Comparison of ENCODE assay signal across 30 mouse cellular contexts in genomic region chr14:38516232-38516631, GRCm38 (mm10).
DNase-seq lines count a peak whose midpoint lies in the region; ATAC-seq and TF ChIP-seq lines count a peak whose summit lies in the region.
"Had no signal": no experiment of that assay in that cellular context is flagged by ENCODE, and none has a peak within 500 bp of the region (broad histone marks: within the 10 kb centered on the region; RNA-seq: fewer than 3 reads in every experiment).

No protein-coding gene starts in this region.

- H3K9ac ChIP-seq in neural tube, embryonic 11.5 days (ENCODE audit: low read length) = no peak overlapping the region
- no peak overlapping the region for H3K9ac ChIP-seq in neural tube, embryonic 15.5 days (replicated peaks)
- H3K9ac ChIP-seq in hindbrain, embryonic 12.5 days = no peak overlapping the region
- H3K9ac ChIP-seq in hindbrain, embryonic 15.5 days = no peak overlapping the region
- H3K9ac ChIP-seq: heart, embryonic 12.5 days; limb, embryonic 15.5 days; liver, embryonic 13.5 days; midbrain, embryonic 15.5 days had no signal

- no peaks in the 10 kb centered on the region for H3K27me3 ChIP-seq in neural tube, embryonic 11.5 days (ENCODE audit: control insufficient read depth, insufficient read depth, low read length)
- H3K27me3 ChIP-seq in neural tube, embryonic 15.5 days (replicated peaks) = no peaks in the 10 kb centered on the region
- no peaks in the 10 kb centered on the region for H3K27me3 ChIP-seq in hindbrain, embryonic 12.5 days
- H3K27me3 ChIP-seq in hindbrain, embryonic 15.5 days = no peaks in the 10 kb centered on the region
- no peaks in the 10 kb centered on the region for H3K27me3 ChIP-seq in thymus, adult 2 months (ENCODE audit: control insufficient read depth, insufficient read depth, low read length)
- H3K27me3 ChIP-seq: heart, embryonic 12.5 days; limb, embryonic 15.5 days; liver, embryonic 13.5 days; midbrain, embryonic 15.5 days had no signal

- no peaks in the 10 kb centered on the region for H3K9me3 ChIP-seq in neural tube, embryonic 11.5 days (ENCODE audit: control insufficient read depth, low read length)
- no peaks in the 10 kb centered on the region for H3K9me3 ChIP-seq in neural tube, embryonic 15.5 days (replicated peaks)
- H3K9me3 ChIP-seq in hindbrain, embryonic 12.5 days (replicated peaks) = no peaks in the 10 kb centered on the region
- no peaks in the 10 kb centered on the region for H3K9me3 ChIP-seq in hindbrain, embryonic 15.5 days
- H3K9me3 ChIP-seq: heart, embryonic 12.5 days; limb, embryonic 10.5 days; limb, embryonic 15.5 days; liver, embryonic 13.5 days; midbrain, embryonic 15.5 days had no signal

- H3K27ac ChIP-seq in neural tube, embryonic 11.5 days (ENCODE audit: low read depth, low read length) = no peak overlapping the region
- H3K27ac ChIP-seq in neural tube, embryonic 15.5 days (replicated peaks) = no peak overlapping the region
- no peak overlapping the region for H3K27ac ChIP-seq in hindbrain, embryonic 12.5 days
- no peak overlapping the region for H3K27ac ChIP-seq in hindbrain, embryonic 15.5 days (replicated peaks)
- no peak overlapping the region for H3K27ac ChIP-seq in thymus, adult 2 months (ENCODE audit: control insufficient read depth, insufficient read depth, low read length)
- H3K27ac ChIP-seq: gastrocnemius, adult 2 months; limb, embryonic 10.5 days; limb, embryonic 15.5 days; liver, embryonic 13.5 days; macrophage; midbrain, embryonic 15.5 days had no signal

- H3K4me1 ChIP-seq in neural tube, embryonic 11.5 days (ENCODE audit: control insufficient read depth, insufficient read depth, low read length) = no peaks in the 10 kb centered on the region
- no peaks in the 10 kb centered on the region for H3K4me1 ChIP-seq in neural tube, embryonic 15.5 days
- peaks cover 5% of the 10 kb centered on the region for H3K4me1 ChIP-seq in hindbrain, embryonic 12.5 days
- no peaks in the 10 kb centered on the region for H3K4me1 ChIP-seq in hindbrain, embryonic 15.5 days (replicated peaks)
- H3K4me1 ChIP-seq in thymus, adult 2 months (replicated peaks; ENCODE audit: control insufficient read depth, insufficient read depth, low read length) = no peaks in the 10 kb centered on the region
- H3K4me1 ChIP-seq: heart, embryonic 12.5 days; limb, embryonic 10.5 days; limb, embryonic 15.5 days; liver, embryonic 13.5 days; midbrain, embryonic 15.5 days had no signal

- TF ChIP-seq CTCF in thymus, adult 2 months (IDR thresholded peaks at IDR 0.05; ENCODE audit: borderline replicate concordance, control insufficient read depth, extremely low read depth, insufficient read depth, low read length, poor library complexity) = no peak

- peak; percentile 77; the same call in 1 of the 2 replicates for ATAC-seq in neural tube, embryonic 11.5 days (ENCODE audit: insufficient read depth, low FRiP score, low TSS enrichment)
- ATAC-seq in neural tube, embryonic 15.5 days (ENCODE audit: low FRiP score) = no peak
- ATAC-seq in hindbrain, embryonic 12.5 days (ENCODE audit: low FRiP score) = peak; percentile 84
- ATAC-seq in hindbrain, embryonic 15.5 days (ENCODE audit: low FRiP score, low read depth) = peak; percentile 63; the same call in 1 of the 2 replicates
- ATAC-seq: activated CD4-positive, CD25-positive, alpha-beta regulatory T cell, adult 4 months; forebrain, embryonic 16.5 days; midbrain, embryonic 15.5 days had no signal

- no peak overlapping the region for H3K4me2 ChIP-seq in neural tube, embryonic 11.5 days (ENCODE audit: low read depth)
- H3K4me2 ChIP-seq in neural tube, embryonic 15.5 days = no peak overlapping the region
- no peak overlapping the region for H3K4me2 ChIP-seq in hindbrain, embryonic 12.5 days (replicated peaks)
- H3K4me2 ChIP-seq in hindbrain, embryonic 15.5 days = no peak overlapping the region
- H3K4me2 ChIP-seq: heart, embryonic 12.5 days; limb, embryonic 15.5 days; liver, embryonic 13.5 days; midbrain, embryonic 15.5 days had no signal

- no peak overlapping the region for H3K4me3 ChIP-seq in neural tube, embryonic 11.5 days (ENCODE audit: low read depth, low read length)
- H3K4me3 ChIP-seq in neural tube, embryonic 15.5 days (replicated peaks) = no peak overlapping the region
- no peak overlapping the region for H3K4me3 ChIP-seq in hindbrain, embryonic 12.5 days
- H3K4me3 ChIP-seq in hindbrain, embryonic 15.5 days = no peak overlapping the region
- H3K4me3 ChIP-seq in thymus, adult 2 months (ENCODE audit: control insufficient read depth, insufficient read depth, low read length) = no peak overlapping the region
- H3K4me3 ChIP-seq: erythroblast, embryonic 14.5 days; gastrocnemius, adult 2 months; heart, embryonic 12.5 days; limb, embryonic 10.5 days; limb, embryonic 15.5 days; liver, embryonic 13.5 days; midbrain, embryonic 15.5 days had no signal

- no peaks in the 10 kb centered on the region for H3K36me3 ChIP-seq in neural tube, embryonic 11.5 days (ENCODE audit: control insufficient read depth, insufficient read depth, low read length)
- no peaks in the 10 kb centered on the region for H3K36me3 ChIP-seq in neural tube, embryonic 15.5 days
- no peaks in the 10 kb centered on the region for H3K36me3 ChIP-seq in hindbrain, embryonic 12.5 days
- no peaks in the 10 kb centered on the region for H3K36me3 ChIP-seq in hindbrain, embryonic 15.5 days
- H3K36me3 ChIP-seq in thymus, adult 2 months (ENCODE audit: control insufficient read depth, insufficient read depth, low read length) = no peaks in the 10 kb centered on the region
- H3K36me3 ChIP-seq: heart, embryonic 12.5 days; limb, embryonic 10.5 days; limb, embryonic 15.5 days; liver, embryonic 13.5 days; midbrain, embryonic 15.5 days had no signal

- no peak for DNase-seq in neural tube, embryonic 11.5 days (ENCODE audit: low spot score)
- no peak for DNase-seq in ovary, adult 18-20 months (ENCODE audit: low spot score)
- no peak for DNase-seq in thymus, adult 2 months
- DNase-seq: adrenal gland, adult 2 months; adrenal gland, postnatal 36 days; B cell, adult 2 months; cerebellum, adult 2 months; cerebellum, postnatal 14 days; gastrocnemius, adult 2 months; gastrocnemius, postnatal 36 days; heart, adult 18-20 months; heart, postnatal 4 days; kidney, adult 2 months; kidney, postnatal 10 days; layer of hippocampus, adult 9-11 months; liver, embryonic 13.5 days; lung, adult 18-20 months; lung, postnatal 10 days; right cerebral cortex, postnatal 14 days had no signal

- 69% methylated on average over 5 of the region's 5 CpGs for WGBS in neural tube, embryonic 11.5 days
- 55% methylated on average over 5 of the region's 5 CpGs for WGBS in neural tube, embryonic 15.5 days
- 43% methylated on average over 5 of the region's 5 CpGs for WGBS in hindbrain, embryonic 12.5 days
- 51% methylated on average over 5 of the region's 5 CpGs for WGBS in hindbrain, embryonic 15.5 days
- 74% methylated on average over 5 of the region's 5 CpGs for WGBS in thymus, adult 2 months

- TF ChIP-seq POLR2A in thymus, adult 2 months (IDR thresholded peaks at IDR 0.05; ENCODE audit: control insufficient read depth, extremely low read depth, insufficient read depth, low read length, poor library complexity) = no peak
